Mouse (Mus musculus): ENCODE measurements around the gene Dnajc14. TPM values are rescaled to one million over a fixed set of nuclear protein-coding genes. Genes with fewer than 3 reads are reported as not detected.

The Dnajc14 gene
- polyA plus RNA-seq, 1 experiment from 2014 or later = 28.2 TPM

DNA sequence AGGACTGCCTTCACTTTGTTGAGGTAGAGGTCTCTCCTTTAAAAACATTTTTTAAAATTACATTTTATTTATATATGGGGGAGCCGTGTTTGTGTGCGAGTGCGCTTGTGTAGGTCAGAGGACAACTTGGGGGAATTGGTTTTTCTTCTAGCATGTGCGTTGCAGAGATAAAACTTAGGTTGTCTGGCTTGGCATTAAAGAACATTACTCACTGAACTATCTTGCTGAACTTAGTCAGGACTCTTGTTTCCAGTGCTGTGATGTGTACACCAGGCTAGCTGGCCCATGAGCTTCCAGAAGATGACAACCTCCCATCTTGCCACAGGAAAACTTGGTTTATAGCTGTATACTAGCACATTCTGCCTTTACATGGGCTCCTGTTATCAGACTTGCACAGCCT lies 42.8 kb downstream of the Dnajc14 start:
- H3K9me3 ChIP-seq (ENCODE audit: control insufficient read depth) = no peaks in the 10 kb centered on the region
- H3K27ac ChIP-seq (ENCODE audit: low read depth, low read length) = no peak overlapping the region
- WGBS = 95% methylated on average over 4 of the region's 4 CpGs
- no peak for TF ChIP-seq CTCF (IDR thresholded peaks at IDR 0.05; ENCODE audit: low read depth)
- H3K4me1 ChIP-seq (replicated peaks; ENCODE audit: control insufficient read depth, insufficient read depth, low read length) = no peaks in the 10 kb centered on the region
- no peak for ATAC-seq
- no peak overlapping the region for H3K4me3 ChIP-seq (ENCODE audit: low read depth, low read length)
- H3K27me3 ChIP-seq (replicated peaks; ENCODE audit: control insufficient read depth, insufficient read depth, low read length) = no peaks in the 10 kb centered on the region
- peaks cover 56% of the 10 kb centered on the region for H3K36me3 ChIP-seq (ENCODE audit: control insufficient read depth, insufficient read depth)
- H3K4me2 ChIP-seq (replicated peaks; ENCODE audit: low read depth) = no peak overlapping the region
- no peak overlapping the region for H3K9ac ChIP-seq (ENCODE audit: low read depth, low read length)

DNA sequence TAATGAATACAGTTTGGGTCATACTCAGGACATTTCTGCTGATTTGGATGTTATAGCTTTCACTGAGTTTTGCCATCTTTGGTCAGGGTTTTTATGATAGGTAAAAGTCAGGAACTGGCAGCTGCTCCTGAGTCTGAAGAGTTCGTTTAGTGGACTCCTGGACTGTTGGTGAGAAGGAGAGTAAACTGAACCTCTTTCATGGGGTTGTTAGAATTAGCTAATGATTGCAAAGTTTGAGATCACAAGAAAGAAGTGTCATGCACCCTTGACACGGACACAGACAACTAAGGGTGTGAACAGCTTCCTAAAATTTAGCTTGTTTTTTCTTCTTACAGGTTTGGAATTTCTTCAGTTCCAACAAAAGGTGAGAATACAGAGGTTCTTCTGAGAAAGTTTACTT lies 44.6 kb downstream of the Dnajc14 start:
- no peak for ATAC-seq
- H3K9ac ChIP-seq (ENCODE audit: low read depth, low read length) = no peak overlapping the region

DNA sequence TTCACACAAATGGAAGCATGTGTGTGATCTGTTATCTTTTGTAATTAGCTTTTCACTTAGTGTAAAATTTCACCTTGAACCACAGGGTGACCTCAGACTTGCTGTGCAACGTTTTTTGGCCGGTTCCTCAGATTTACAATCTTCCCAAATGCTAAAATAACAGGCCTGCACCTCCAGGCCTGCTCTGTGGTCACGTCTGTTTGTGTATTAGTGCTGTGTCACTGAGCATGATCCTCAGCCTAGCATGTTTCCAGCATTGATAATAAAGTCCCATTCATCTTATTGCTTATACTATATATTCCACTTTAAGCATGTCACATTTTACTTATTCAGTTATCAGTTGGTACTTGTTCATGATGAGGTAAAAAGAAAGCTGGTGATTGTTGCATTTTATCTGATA lies 46.5 kb downstream of the Dnajc14 start:
- WGBS = 65% methylated on average over 3 of the region's 3 CpGs
- Histone ChIP-seq H3K9me3 (ENCODE audit: control insufficient read depth) (no peaks in the 10 kb centered on the region), H3K27ac (ENCODE audit: low read depth, low read length) (no peak overlapping the region), H3K36me3 (ENCODE audit: control insufficient read depth, insufficient read depth) (peaks cover 50% of the 10 kb centered on the region), H3K4me1 (replicated peaks; ENCODE audit: control insufficient read depth, insufficient read depth, low read length) (no peaks in the 10 kb centered on the region), H3K27me3 (replicated peaks; ENCODE audit: control insufficient read depth, insufficient read depth, low read length) (no peaks in the 10 kb centered on the region), H3K4me3 (ENCODE audit: low read depth, low read length) (no peak overlapping the region), H3K9ac (ENCODE audit: low read depth, low read length) (no peak overlapping the region), H3K4me2 (replicated peaks; ENCODE audit: low read depth) (no peak overlapping the region)
- no peak for TF ChIP-seq CTCF (IDR thresholded peaks at IDR 0.05; ENCODE audit: low read depth)
- ATAC-seq = no peak

More for the DNA sequence above, 44.6 kb downstream of the Dnajc14 start:
- Histone ChIP-seq H3K9me3 (ENCODE audit: control insufficient read depth) (no peaks in the 10 kb centered on the region), H3K36me3 (ENCODE audit: control insufficient read depth, insufficient read depth) (peaks cover 44% of the 10 kb centered on the region), H3K4me2 (replicated peaks; ENCODE audit: low read depth) (no peak overlapping the region), H3K4me1 (replicated peaks; ENCODE audit: control insufficient read depth, insufficient read depth, low read length) (no peaks in the 10 kb centered on the region), H3K4me3 (ENCODE audit: low read depth, low read length) (no peak overlapping the region), H3K27me3 (replicated peaks; ENCODE audit: control insufficient read depth, insufficient read depth, low read length) (no peaks in the 10 kb centered on the region), H3K27ac (ENCODE audit: low read depth, low read length) (no peak overlapping the region)
- 43% methylated on average over 2 of the region's 2 CpGs for WGBS
- TF ChIP-seq CTCF (IDR thresholded peaks at IDR 0.05; ENCODE audit: low read depth) = no peak

DNA sequence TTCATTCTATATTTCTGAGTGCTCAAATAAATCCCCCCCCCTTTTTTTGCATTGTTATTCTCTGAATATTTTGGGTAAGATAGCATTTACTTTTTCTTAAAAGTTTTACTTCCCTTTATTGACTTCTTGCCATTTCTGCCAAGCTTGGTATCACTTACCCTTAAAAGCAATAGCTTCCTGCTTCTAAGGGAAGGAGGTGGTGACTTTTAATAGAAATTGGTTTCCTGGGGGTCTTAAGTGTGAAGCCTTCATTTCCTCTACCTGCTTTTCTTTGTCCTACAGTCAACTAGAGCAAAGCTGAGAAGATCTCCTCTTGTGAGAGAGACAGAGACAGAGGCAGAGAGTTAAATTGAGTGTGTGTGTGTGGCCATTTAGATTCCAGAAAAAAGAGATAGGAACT lies 57.3 kb downstream of the Dnajc14 start:
- H3K36me3 ChIP-seq (ENCODE audit: control insufficient read depth, insufficient read depth) = peaks cover 18% of the 10 kb centered on the region
- H3K9me3 ChIP-seq (ENCODE audit: control insufficient read depth) = no peaks in the 10 kb centered on the region
- no peak overlapping the region for H3K27ac ChIP-seq (ENCODE audit: low read depth, low read length)
- H3K4me2 ChIP-seq (replicated peaks; ENCODE audit: low read depth) = no peak overlapping the region
- H3K4me3 ChIP-seq (ENCODE audit: low read depth, low read length) = no peak overlapping the region
- no peak overlapping the region for H3K9ac ChIP-seq (ENCODE audit: low read depth, low read length)
- ATAC-seq = no peak
- H3K4me1 ChIP-seq (replicated peaks; ENCODE audit: control insufficient read depth, insufficient read depth, low read length) = no peaks in the 10 kb centered on the region
- TF ChIP-seq CTCF (IDR thresholded peaks at IDR 0.05; ENCODE audit: low read depth) = no peak
- H3K27me3 ChIP-seq (replicated peaks; ENCODE audit: control insufficient read depth, insufficient read depth, low read length) = no peaks in the 10 kb centered on the region

DNA sequence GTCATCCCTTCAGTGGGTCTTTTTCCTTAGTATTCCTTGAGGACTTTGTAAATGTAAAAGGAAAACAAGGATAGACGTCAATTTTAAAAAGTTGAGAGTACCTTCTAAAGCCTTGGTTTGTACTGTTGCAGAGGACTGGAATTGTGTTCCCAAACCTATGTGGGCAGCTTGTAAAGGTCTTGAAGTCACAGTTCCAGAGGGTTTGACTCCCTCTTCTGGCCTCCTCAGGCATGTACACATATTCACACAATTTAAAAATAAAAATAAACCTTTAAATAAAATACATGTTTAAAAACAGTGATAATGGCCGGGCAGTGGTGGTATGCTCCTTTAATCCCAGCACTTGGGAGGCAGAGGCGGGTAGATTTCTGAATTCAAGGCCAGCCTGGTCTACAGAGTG lies 62.2 kb downstream of the Dnajc14 start:
- Histone ChIP-seq H3K27me3 (replicated peaks; ENCODE audit: control insufficient read depth, insufficient read depth, low read length) (no peaks in the 10 kb centered on the region), H3K27ac (ENCODE audit: low read depth, low read length) (no peak overlapping the region), H3K4me3 (ENCODE audit: low read depth, low read length) (no peak overlapping the region), H3K4me1 (replicated peaks; ENCODE audit: control insufficient read depth, insufficient read depth, low read length) (no peaks in the 10 kb centered on the region), H3K36me3 (ENCODE audit: control insufficient read depth, insufficient read depth) (peaks cover 17% of the 10 kb centered on the region), H3K4me2 (replicated peaks; ENCODE audit: low read depth) (no peak overlapping the region), H3K9ac (ENCODE audit: low read depth, low read length) (no peak overlapping the region), H3K9me3 (ENCODE audit: control insufficient read depth) (no peaks in the 10 kb centered on the region)
- ATAC-seq = no peak
- 87% methylated on average over 3 of the region's 3 CpGs for WGBS
- peak; percentile 51 for TF ChIP-seq CTCF (IDR thresholded peaks at IDR 0.05; ENCODE audit: low read depth)

DNA sequence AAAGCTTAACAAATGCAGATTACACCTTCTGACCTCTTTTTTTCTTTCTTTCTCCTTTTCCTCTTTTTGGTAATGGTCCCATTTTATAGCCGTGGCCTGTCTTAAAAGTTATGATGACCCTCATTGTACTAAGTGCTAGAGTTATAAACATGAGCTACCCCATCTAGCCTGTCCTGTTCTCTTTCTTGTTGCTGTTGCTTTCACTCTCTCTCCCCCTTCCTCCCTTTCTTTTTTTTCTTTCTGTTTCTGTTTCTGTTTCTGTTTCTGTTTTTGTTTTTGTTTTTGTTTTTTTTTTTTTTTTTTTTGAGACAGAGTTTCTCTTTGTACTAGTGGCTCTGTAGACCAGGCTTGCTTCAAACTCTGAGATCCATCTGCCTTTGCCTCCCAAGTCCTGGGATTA lies 62.7 kb downstream of the Dnajc14 start:
- H3K27ac ChIP-seq (ENCODE audit: low read depth, low read length) = no peak overlapping the region
- H3K9me3 ChIP-seq (ENCODE audit: control insufficient read depth) = no peaks in the 10 kb centered on the region
- peaks cover 21% of the 10 kb centered on the region for H3K36me3 ChIP-seq (ENCODE audit: control insufficient read depth, insufficient read depth)
- ATAC-seq = no peak
- no peak overlapping the region for H3K9ac ChIP-seq (ENCODE audit: low read depth, low read length)
- WGBS = 88% methylated on average over 1 of the region's 1 CpGs
- no peak overlapping the region for H3K4me2 ChIP-seq (replicated peaks; ENCODE audit: low read depth)
- TF ChIP-seq CTCF (IDR thresholded peaks at IDR 0.05; ENCODE audit: low read depth) = no peak
- no peak overlapping the region for H3K4me3 ChIP-seq (ENCODE audit: low read depth, low read length)
- H3K4me1 ChIP-seq (replicated peaks; ENCODE audit: control insufficient read depth, insufficient read depth, low read length) = no peaks in the 10 kb centered on the region
- H3K27me3 ChIP-seq (replicated peaks; ENCODE audit: control insufficient read depth, insufficient read depth, low read length) = no peaks in the 10 kb centered on the region

Other genes with a start within 250 kb of the Dnajc14 start
- gene Pa2g4, start 238.1 kb upstream of the Dnajc14 start, polyA plus RNA-seq (2015; fragmentation: Nextera tagmentation; extraction: Ambion mirVana) = 65.3 and 66.8 TPM in 2 replicates
- 22.3 and 23.8 TPM in 2 replicates for gene Erbb3, start 214.4 kb upstream of the Dnajc14 start, polyA plus RNA-seq (2015; fragmentation: Nextera tagmentation; extraction: Ambion mirVana)
- 519 and 548 TPM in 2 replicates for gene Rps26, start 177.3 kb upstream of the Dnajc14 start, polyA plus RNA-seq (2015; fragmentation: Nextera tagmentation; extraction: Ambion mirVana)
- gene Ikzf4, start 158.1 kb upstream of the Dnajc14 start, polyA plus RNA-seq (2015; fragmentation: Nextera tagmentation; extraction: Ambion mirVana) = 0.95 and 1.7 TPM in 2 replicates
- 5.1 and 5.4 TPM in 2 replicates for gene Suox, start 130.0 kb upstream of the Dnajc14 start, polyA plus RNA-seq (2015; fragmentation: Nextera tagmentation; extraction: Ambion mirVana)
- gene Rab5b, start 107.8 kb upstream of the Dnajc14 start, polyA plus RNA-seq (2015; fragmentation: Nextera tagmentation; extraction: Ambion mirVana) = 35.9 and 37.8 TPM in 2 replicates
- 0.55 and 0.86 TPM in 2 replicates for gene Pmel, start 99.9 kb upstream of the Dnajc14 start, polyA plus RNA-seq (2015; fragmentation: Nextera tagmentation; extraction: Ambion mirVana)
- gene Cdk2, start 99.0 kb upstream of the Dnajc14 start, polyA plus RNA-seq (2015; fragmentation: Nextera tagmentation; extraction: Ambion mirVana) = 23.3 and 24.1 TPM in 2 replicates
- gene Dgka, start 59.2 kb upstream of the Dnajc14 start, polyA plus RNA-seq (2015; fragmentation: Nextera tagmentation; extraction: Ambion mirVana) = 7.1 and 8.2 TPM in 2 replicates
- gene Pym1, start 56.2 kb upstream of the Dnajc14 start, polyA plus RNA-seq (2015; fragmentation: Nextera tagmentation; extraction: Ambion mirVana) = 22.3 and 22.7 TPM in 2 replicates
- 0.97 and 1.4 TPM in 2 replicates for gene Mmp19, start 13.2 kb upstream of the Dnajc14 start, polyA plus RNA-seq (2015; fragmentation: Nextera tagmentation; extraction: Ambion mirVana)
- 5.1 and 5.7 TPM in 2 replicates for gene Tmem198b, start 308 bp downstream of the Dnajc14 start, polyA plus RNA-seq (2015; fragmentation: Nextera tagmentation; extraction: Ambion mirVana)
- gene Sarnp, start 13.3 kb downstream of the Dnajc14 start, polyA plus RNA-seq (2015; fragmentation: Nextera tagmentation; extraction: Ambion mirVana) = 90.3 and 92.1 TPM in 2 replicates
- 70.2 and 70.4 TPM in 2 replicates for gene Ormdl2, start 17.6 kb downstream of the Dnajc14 start, polyA plus RNA-seq (2015; fragmentation: Nextera tagmentation; extraction: Ambion mirVana)
- gene Gdf11, start 87.7 kb downstream of the Dnajc14 start, polyA plus RNA-seq (2015; fragmentation: Nextera tagmentation; extraction: Ambion mirVana) = 0.99 and 1.6 TPM in 2 replicates
- gene Cd63, start 96.9 kb downstream of the Dnajc14 start, polyA plus RNA-seq (2015; fragmentation: Nextera tagmentation; extraction: Ambion mirVana) = 939 and 945 TPM in 2 replicates
- gene Rdh5, start 118.8 kb downstream of the Dnajc14 start, polyA plus RNA-seq (2015; fragmentation: Nextera tagmentation; extraction: Ambion mirVana) = 12.4 and 13.0 TPM in 2 replicates
- 248 and 257 TPM in 2 replicates for gene Bloc1s1, start 120.0 kb downstream of the Dnajc14 start, polyA plus RNA-seq (2015; fragmentation: Nextera tagmentation; extraction: Ambion mirVana)
- 3.1 and 3.6 TPM in 2 replicates for gene Itga7, start 129.8 kb downstream of the Dnajc14 start, polyA plus RNA-seq (2015; fragmentation: Nextera tagmentation; extraction: Ambion mirVana)
- gene Mettl7b, start 156.9 kb downstream of the Dnajc14 start, polyA plus RNA-seq (2015; fragmentation: Nextera tagmentation; extraction: Ambion mirVana) = 232 and 250 TPM in 2 replicates
- gene Olfr9, start 185.4 kb downstream of the Dnajc14 start, polyA plus RNA-seq (2015; fragmentation: Nextera tagmentation; extraction: Ambion mirVana) = not detected in 2 replicates
- not detected in 2 replicates for gene Olfr763, start 206.7 kb downstream of the Dnajc14 start, polyA plus RNA-seq (2015; fragmentation: Nextera tagmentation; extraction: Ambion mirVana)
- gene Olfr764-ps1, start 235.8 kb downstream of the Dnajc14 start, polyA plus RNA-seq (2015; fragmentation: Nextera tagmentation; extraction: Ambion mirVana) = not detected in 2 replicates
- gene Olfr765, start 245.9 kb downstream of the Dnajc14 start, polyA plus RNA-seq (2015; fragmentation: Nextera tagmentation; extraction: Ambion mirVana) = not detected in 2 replicates